In the genomic region with DNA sequence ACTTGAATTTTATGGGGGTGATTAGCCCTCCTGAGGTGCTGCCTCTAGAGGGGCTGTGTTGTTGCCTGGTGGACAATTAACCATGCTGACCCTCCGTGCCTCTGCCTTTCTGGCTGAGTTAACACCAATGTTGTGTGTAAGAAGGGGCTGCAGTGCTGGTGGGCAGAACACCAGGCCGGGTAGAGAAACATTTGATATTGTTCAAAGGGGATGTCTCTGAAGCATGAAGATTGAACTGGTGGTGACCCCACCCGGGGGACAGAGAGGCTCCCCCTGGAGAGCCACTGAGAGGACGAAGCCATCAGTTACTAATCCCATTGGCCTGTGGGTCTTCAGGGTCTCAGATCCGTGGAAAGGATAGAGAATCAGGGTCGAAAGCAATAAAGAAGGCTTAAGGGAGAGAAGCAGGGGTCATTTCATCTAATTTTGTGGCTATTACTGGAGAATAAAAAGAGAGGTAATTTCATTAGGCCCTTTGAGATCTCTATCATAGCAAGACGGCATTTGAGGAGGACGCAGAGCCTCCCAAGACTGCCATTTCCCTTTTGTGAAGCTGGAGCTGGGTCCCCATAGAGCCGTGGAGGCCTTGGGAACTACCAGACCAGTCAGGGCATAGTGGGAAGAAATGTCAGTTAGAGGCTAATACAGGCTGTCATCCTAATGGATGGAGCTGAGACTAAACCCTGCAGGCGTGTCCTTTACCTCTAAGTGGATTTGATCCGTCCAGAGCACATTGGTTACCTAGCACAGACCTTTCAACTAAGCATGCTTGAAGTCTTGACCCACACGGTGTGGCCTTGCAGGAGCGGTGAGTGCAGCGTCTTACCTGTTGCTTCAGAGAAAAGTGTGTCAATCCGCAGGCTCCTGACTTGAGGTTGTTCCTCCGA, we compare ENCODE assay signal across 21 mouse cellular contexts. TPM values are rescaled to one million over a fixed set of nuclear protein-coding genes. Genes with fewer than 3 reads are reported as not detected.
DNase-seq lines count a peak whose midpoint lies in the region; ATAC-seq and TF ChIP-seq lines count a peak whose summit lies in the region.
"Had no signal": no experiment of that assay in that cellular context is flagged by ENCODE, and none has a peak within 500 bp of the region (broad histone marks: within the 10 kb centered on the region; RNA-seq: fewer than 3 reads in every experiment).

No protein-coding gene starts in this region.

- no peak overlapping the region for H3K4me3 ChIP-seq in forebrain, embryonic 10.5 days
- H3K4me3 ChIP-seq in forebrain, embryonic 12.5 days (replicated peaks), result no peak overlapping the region
- no peak overlapping the region for H3K4me3 ChIP-seq in kidney, postnatal 0 days (replicated peaks; ENCODE audit: low read depth, low read length)
- H3K4me3 ChIP-seq in neural tube, embryonic 11.5 days (ENCODE audit: low read depth, low read length), result no peak overlapping the region
- H3K4me3 ChIP-seq: heart, adult 2 months; hindbrain, embryonic 12.5 days; left cerebral cortex, adult 2 months had no signal

- DNase-seq in forebrain, embryonic 10.5 days (ENCODE audit: extremely low spot score, low spot score), result no peak
- peak; percentile 90 for DNase-seq in kidney, postnatal 0 days (ENCODE audit: low spot score)
- no peak for DNase-seq in kidney, adult 8-10 months
- peak; percentile 73 for DNase-seq in embryo, embryonic 10.5 days (ENCODE audit: low spot score)
- no peak for DNase-seq in neural tube, embryonic 11.5 days (ENCODE audit: low spot score)
- DNase-seq in left cerebral cortex, adult 11 months (ENCODE audit: low spot score), result no peak
- no peak for DNase-seq in gastrocnemius, postnatal 10 days
- DNase-seq: adrenal gland, adult 8-10 months; cerebellum, adult 8-10 months; gastrocnemius, postnatal 14 days; heart, adult 2 months; kidney, postnatal 14 days; lung, adult 18-20 months; lung, postnatal 14 days; right cerebral cortex, adult 18-20 months; thymus, postnatal 25 days had no signal

- H3K9ac ChIP-seq in forebrain, embryonic 12.5 days, result no peak overlapping the region
- 0 out of 2 replicates have a peak overlapping the region, but pooled peaks have one; percentile 4 for H3K9ac ChIP-seq in kidney, postnatal 0 days (ENCODE audit: low read depth, low read length)
- no peak overlapping the region for H3K9ac ChIP-seq in neural tube, embryonic 11.5 days (ENCODE audit: low read length)
- H3K9ac ChIP-seq: hindbrain, embryonic 12.5 days had no signal

- H3K9me3 ChIP-seq in forebrain, embryonic 10.5 days, result no peaks in the 10 kb centered on the region
- H3K9me3 ChIP-seq in forebrain, embryonic 12.5 days, result 0 out of 2 replicates have a peak, but pooled peaks cover 4% of the 10 kb centered on the region
- H3K9me3 ChIP-seq in kidney, postnatal 0 days (replicated peaks; ENCODE audit: low read length), result no peaks in the 10 kb centered on the region
- H3K9me3 ChIP-seq in neural tube, embryonic 11.5 days (ENCODE audit: control insufficient read depth, low read length), result no peaks in the 10 kb centered on the region
- H3K9me3 ChIP-seq: hindbrain, embryonic 12.5 days had no signal

- peaks cover 95% of the 10 kb centered on the region for H3K27me3 ChIP-seq in forebrain, embryonic 10.5 days (ENCODE audit: poor library complexity, severe bottlenecking)
- H3K27me3 ChIP-seq in forebrain, embryonic 12.5 days, result peaks cover 53% of the 10 kb centered on the region
- H3K27me3 ChIP-seq in kidney, postnatal 0 days (ENCODE audit: insufficient read depth, low read length), result no peaks in the 10 kb centered on the region
- H3K27me3 ChIP-seq in neural tube, embryonic 11.5 days (ENCODE audit: control insufficient read depth, insufficient read depth, low read length), result peaks cover 23% of the 10 kb centered on the region
- H3K27me3 ChIP-seq: Patski had no signal

- peaks cover 9% of the 10 kb centered on the region; the same call in 1 of the 2 replicates for H3K36me3 ChIP-seq in forebrain, embryonic 10.5 days (replicated peaks)
- H3K36me3 ChIP-seq in forebrain, embryonic 12.5 days (replicated peaks), result no peaks in the 10 kb centered on the region
- H3K36me3 ChIP-seq in kidney, postnatal 0 days (ENCODE audit: insufficient read depth, low read length), result no peaks in the 10 kb centered on the region
- H3K36me3 ChIP-seq in neural tube, embryonic 11.5 days (ENCODE audit: control insufficient read depth, insufficient read depth, low read length), result no peaks in the 10 kb centered on the region
- H3K36me3 ChIP-seq: hindbrain, embryonic 12.5 days had no signal

- H3K4me1 ChIP-seq in forebrain, embryonic 10.5 days, result peaks cover 93% of the 10 kb centered on the region
- peaks cover 36% of the 10 kb centered on the region for H3K4me1 ChIP-seq in forebrain, embryonic 12.5 days
- peaks cover 75% of the 10 kb centered on the region for H3K4me1 ChIP-seq in kidney, postnatal 0 days (replicated peaks; ENCODE audit: insufficient read depth, low read length)
- H3K4me1 ChIP-seq in neural tube, embryonic 11.5 days (ENCODE audit: control insufficient read depth, insufficient read depth, low read length), result peaks cover 21% of the 10 kb centered on the region

- peak; percentile 17; the same call in 1 of the 2 replicates for TF ChIP-seq CTCF in kidney, postnatal 0 days (IDR thresholded peaks at IDR 0.05; ENCODE audit: low read depth)

- no peak overlapping the region for H3K4me2 ChIP-seq in forebrain, embryonic 12.5 days
- H3K4me2 ChIP-seq in kidney, postnatal 0 days (ENCODE audit: low read length), result no peak overlapping the region
- H3K4me2 ChIP-seq in neural tube, embryonic 11.5 days (ENCODE audit: low read depth), result no peak overlapping the region
- H3K4me2 ChIP-seq: hindbrain, embryonic 12.5 days; liver, embryonic 11.5 days had no signal

- ATAC-seq in forebrain, embryonic 12.5 days (ENCODE audit: low FRiP score), result no peak
- ATAC-seq in kidney, postnatal 0 days (replicated peaks; ENCODE audit: low FRiP score, low read depth), result peak; percentile 74
- ATAC-seq in neural tube, embryonic 11.5 days (ENCODE audit: insufficient read depth, low FRiP score, low TSS enrichment), result peak; percentile 75
- ATAC-seq: Patski had no signal

- WGBS in forebrain, embryonic 10.5 days, result 30% methylated on average over 16 of the region's 16 CpGs
- WGBS in forebrain, embryonic 12.5 days, result 31% methylated on average over 16 of the region's 16 CpGs
- WGBS in kidney, postnatal 0 days, result 45% methylated on average over 16 of the region's 16 CpGs
- WGBS in neural tube, embryonic 11.5 days, result 29% methylated on average over 16 of the region's 16 CpGs

- 0 out of 2 replicates have a peak overlapping the region, but pooled peaks have one; percentile 35 for H3K27ac ChIP-seq in forebrain, embryonic 10.5 days
- no peak overlapping the region for H3K27ac ChIP-seq in forebrain, embryonic 12.5 days
- H3K27ac ChIP-seq in kidney, postnatal 0 days, result peak overlapping the region; percentile 82
- H3K27ac ChIP-seq in neural tube, embryonic 11.5 days (ENCODE audit: low read depth, low read length), result no peak overlapping the region
- H3K27ac ChIP-seq: heart, adult 2 months; hindbrain, embryonic 12.5 days; left cerebral cortex, adult 2 months had no signal

RNA-seq across cellular contexts. Expression of a gene that starts 12.1 kb away (rescaled TPM):
- polyA plus RNA-seq in forebrain, embryonic 10.5 days (2016; fragmentation: Nextera tagmentation; extraction: Ambion mirVana), result 21.0 and 22.0 TPM in 2 replicates
- 17.5 and 21.3 TPM in 2 replicates for polyA plus RNA-seq in forebrain, embryonic 12.5 days (2016; fragmentation: Nextera tagmentation; extraction: Ambion mirVana)
- 51.5 and 58.4 TPM in 2 replicates for polyA plus RNA-seq in kidney, postnatal 0 days (2015; fragmentation: Nextera tagmentation; extraction: Ambion mirVana)
- 25.2 and 27.8 TPM in 2 replicates for polyA plus RNA-seq in neural tube, embryonic 11.5 days (2014; fragmentation: Nextera tagmentation; extraction: Ambion mirVana)
- total RNA-seq in gastrocnemius, postnatal 10 days (2021), result 10 to 100 TPM; 31.9 to 38.6 TPM

Comparison
In these comparisons a context has a peak if more than half of its experiments do, and no peak if none do; other contexts are left out.
1. DNase-seq: peak in kidney, postnatal 0 days (single experiment) and embryo, embryonic 10.5 days (single experiment); none in forebrain, embryonic 10.5 days (single experiment), kidney, adult 8-10 months (0 of 2), neural tube, embryonic 11.5 days (single experiment), left cerebral cortex, adult 11 months (single experiment) and gastrocnemius, postnatal 10 days (single experiment).
2. H3K27ac ChIP-seq: peak in forebrain, embryonic 10.5 days (single experiment) and kidney, postnatal 0 days (single experiment); none in forebrain, embryonic 12.5 days (single experiment) and neural tube, embryonic 11.5 days (single experiment).